Mouse (Mus musculus) heart, postnatal 0 days (tissue): ENCODE measurements around the gene BC005624.

ENCODE experiments used
- CTCF ChIP-seq: IDR thresholded peaks from 2 replicates; pipeline ENCODE4 v1.5.1; 2016; ENCODE audit warnings: antibody characterized with exemption, control low read depth, low read depth
- EP300 ChIP-seq: IDR thresholded peaks from 2 replicates; pipeline ENCODE4 v1.6.1; 2016; ENCODE audit warnings: antibody characterized with exemption, low read depth

DNA sequence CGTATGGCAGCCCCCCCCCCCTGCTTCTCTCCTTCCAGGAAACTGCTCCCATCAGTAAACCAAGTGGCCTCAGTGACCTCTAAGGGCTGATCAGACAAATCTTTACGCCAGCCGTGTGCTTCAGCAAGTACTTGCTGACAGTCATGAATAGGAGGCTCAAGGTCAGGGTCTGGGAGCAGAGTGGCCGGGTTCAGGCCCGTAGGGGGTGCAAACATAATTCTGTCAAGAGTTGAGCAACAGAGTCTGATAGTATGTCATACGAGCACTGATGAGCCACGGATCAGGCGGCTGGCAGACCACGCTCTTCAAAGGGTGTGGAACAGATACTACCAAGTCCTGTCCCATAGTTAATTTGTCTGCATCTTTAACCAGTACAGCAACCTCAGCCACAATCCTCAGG is 8.2 kb upstream of the BC005624 start:
- TF ChIP-seq CTCF: no peak
- no peak for TF ChIP-seq EP300
